Mouse (Mus musculus) MEL (cell line): Measurements from ENCODE around the gene Usp40. TPM values are rescaled to one million over a fixed set of nuclear protein-coding genes. Genes with fewer than 3 reads are reported as not detected.

Experiments used
- DNase-seq: peaks from one replicate; pipeline ENCODE4 v3.0.0; 2011; ENCODE audit warnings: low read depth, low spot score
- H3K27ac ChIP-seq: 2 replicates; pipeline ENCODE4 v1.5.1; 2012; ENCODE audit warnings: low read depth, mild to moderate bottlenecking, control low read depth, low read length, moderate library complexity; ENCODE audit not compliant: control insufficient read depth
- H3K27me3 ChIP-seq, 2 experiments: fragments of 150-350 bp in 1 of 2; sonication (generic) in 1 of 2; 2 replicates each; pipeline ENCODE4 v1.6.1; 2012; ENCODE audit warnings: low read length in 2 of 2, mild to moderate bottlenecking in 2 of 2, improper control_type of control experiment in 1 of 2, moderate library complexity in 1 of 2; ENCODE audit not compliant: insufficient read depth in 2 of 2, control insufficient read depth in 1 of 2
- H3K36me3 ChIP-seq, 2 experiments: 2 replicates each; pipeline ENCODE4 v1.6.1; 2012 to 2014; ENCODE audit warnings: low read length in 2 of 2, improper control_type of control experiment in 1 of 2, inconsistent platforms in 1 of 2, mild to moderate bottlenecking in 1 of 2; ENCODE audit not compliant: insufficient read depth in 2 of 2, control insufficient read depth in 1 of 2
- H3K4me1 ChIP-seq, 2 experiments: fragments of 150-350 bp in 1 of 2; sonication (generic) in 1 of 2; 2 replicates each; pipeline ENCODE4 v1.6.1; 2012; ENCODE audit warnings: low read length in 2 of 2, improper control_type of control experiment in 1 of 2, mild to moderate bottlenecking in 1 of 2; ENCODE audit not compliant: insufficient read depth in 2 of 2, control insufficient read depth in 1 of 2
- H3K4me3 ChIP-seq, 2 experiments: fragments of 150-350 bp in 1 of 2; sonication (generic) in 1 of 2; 2 replicates each; pipeline ENCODE4 v1.5.1; 2012; ENCODE audit warnings: low read depth in 2 of 2, low read length in 2 of 2, mild to moderate bottlenecking in 2 of 2, moderate library complexity in 2 of 2, control low read depth in 1 of 2, improper control_type of control experiment in 1 of 2; ENCODE audit not compliant: control insufficient read depth in 1 of 2, insufficient read depth in 1 of 2
- H3K79me2 ChIP-seq: 2 replicates; pipeline ENCODE4 v1.6.1; 2012; ENCODE audit warnings: mild to moderate bottlenecking, low read length, moderate library complexity; ENCODE audit not compliant: control insufficient read depth, poor library complexity, insufficient read depth
- H3K9ac ChIP-seq: 2 replicates; pipeline ENCODE4 v1.6.1; 2012; ENCODE audit warnings: low read depth, mild to moderate bottlenecking, control low read depth, low read length, moderate library complexity; ENCODE audit not compliant: control insufficient read depth, poor library complexity, severe bottlenecking
- H3K9me3 ChIP-seq: fragments of 150-350 bp; sonication (generic); replicated peaks from 2 replicates; pipeline ENCODE4 v1.6.1; 2012; ENCODE audit warnings: mild to moderate bottlenecking, low read length, improper control_type of control experiment, moderate library complexity; ENCODE audit not compliant: insufficient read depth
- CHD1 ChIP-seq: IDR thresholded peaks from 2 replicates; pipeline ENCODE4 v1.6.1; 2012; ENCODE audit warnings: low read depth, mild to moderate bottlenecking, inconsistent platforms, low read length, improper control_type of control experiment
- CHD2 ChIP-seq: IDR thresholded peaks from 2 replicates; pipeline ENCODE4 v1.6.1; 2011; ENCODE audit warnings: low read length, improper control_type of control experiment
- CTCF ChIP-seq, 3 experiments: IDR thresholded peaks in 2 of 3; conservative IDR thresholded peaks in 1 of 3; 2 replicates each; pipeline ENCODE4 v1.5.1; 2011 to 2012; ENCODE audit warnings: low read length in 3 of 3, low read depth in 2 of 3, mild to moderate bottlenecking in 2 of 3, improper control_type of control experiment in 1 of 3, inconsistent platforms in 1 of 3, mixed read lengths in 1 of 3, moderate library complexity in 1 of 3; ENCODE audit not compliant: control insufficient read depth in 1 of 3, insufficient read depth in 1 of 3, poor library complexity in 1 of 3, severe bottlenecking in 1 of 3
- E2F4 ChIP-seq: IDR thresholded peaks from 2 replicates; pipeline ENCODE4 v1.6.1; 2011; ENCODE audit warnings: low read depth, low read length, improper control_type of control experiment, borderline replicate concordance
- ELF1 ChIP-seq: IDR thresholded peaks from 2 replicates; pipeline ENCODE4 v1.6.1; 2014; ENCODE audit warnings: low read depth, mild to moderate bottlenecking, inconsistent platforms, low read length, improper control_type of control experiment, moderate library complexity
- ETS1 ChIP-seq: IDR thresholded peaks from 2 replicates; pipeline ENCODE4 v1.6.1; 2012; ENCODE audit warnings: low read depth, mild to moderate bottlenecking, inconsistent platforms, low read length, improper control_type of control experiment, moderate library complexity
- GABPA ChIP-seq: IDR thresholded peaks from 2 replicates; pipeline ENCODE4 v1.6.1; 2012; ENCODE audit warnings: low read depth, mild to moderate bottlenecking, inconsistent platforms, low read length, improper control_type of control experiment, moderate library complexity
- GATA1 ChIP-seq: IDR thresholded peaks from 2 replicates; pipeline ENCODE4 v1.6.1; 2011; ENCODE audit warnings: low read depth, low read length, improper control_type of control experiment
- JUND ChIP-seq: IDR thresholded peaks from 2 replicates; pipeline ENCODE4 v1.6.1; 2011; ENCODE audit warnings: low read depth, mild to moderate bottlenecking, improper control_type of control experiment, low read length
- KAT2A ChIP-seq: conservative IDR thresholded peaks from 2 replicates; pipeline ENCODE4 v1.6.1; 2012; ENCODE audit warnings: low read depth, low read length, improper control_type of control experiment, inconsistent platforms
- MAFK ChIP-seq: IDR thresholded peaks from 2 replicates; pipeline ENCODE4 v1.6.1; 2011; ENCODE audit warnings: low read depth, mild to moderate bottlenecking, low read length, improper control_type of control experiment, borderline replicate concordance
- MAX ChIP-seq: IDR thresholded peaks from 2 replicates; pipeline ENCODE4 v1.6.1; 2011; ENCODE audit warnings: low read length, improper control_type of control experiment
- MAZ ChIP-seq: IDR thresholded peaks from 2 replicates; pipeline ENCODE4 v1.6.1; 2012; ENCODE audit warnings: low read depth, mild to moderate bottlenecking, inconsistent platforms, low read length, improper control_type of control experiment
- MEF2A ChIP-seq: IDR thresholded peaks from 2 replicates; pipeline ENCODE4 v1.6.1; 2014; ENCODE audit warnings: low read depth, mild to moderate bottlenecking, inconsistent platforms, low read length, improper control_type of control experiment; ENCODE audit not compliant: poor library complexity, insufficient replicate concordance, severe bottlenecking; ENCODE audit errors: extremely low read depth
- MXI1 ChIP-seq: IDR thresholded peaks from 2 replicates; pipeline ENCODE4 v1.6.1; 2011; ENCODE audit warnings: mild to moderate bottlenecking, low read depth, low read length, improper control_type of control experiment
- MYB ChIP-seq: IDR thresholded peaks from 2 replicates; pipeline ENCODE4 v1.6.1; 2011; ENCODE audit warnings: mild to moderate bottlenecking, low read depth, low read length, improper control_type of control experiment
- MYC ChIP-seq: IDR thresholded peaks from 2 replicates; pipeline ENCODE4 v1.6.1; 2011; ENCODE audit warnings: low read depth, mild to moderate bottlenecking, low read length, improper control_type of control experiment, moderate library complexity
- NELFE ChIP-seq: IDR thresholded peaks from 2 replicates; pipeline ENCODE4 v1.6.1; 2011; ENCODE audit warnings: low read depth, low read length, improper control_type of control experiment
- POLR2A ChIP-seq, 2 experiments: IDR thresholded peaks; 2 replicates each; pipeline ENCODE4 v1.6.1; 2011 to 2012; ENCODE audit warnings: low read length in 2 of 2, mild to moderate bottlenecking in 2 of 2, control low read depth in 1 of 2, improper control_type of control experiment in 1 of 2, low read depth in 1 of 2, moderate library complexity in 1 of 2; ENCODE audit not compliant: control insufficient read depth in 1 of 2, insufficient read depth in 1 of 2, poor library complexity in 1 of 2
- POLR2AphosphoS5 ChIP-seq: IDR thresholded peaks from 2 replicates; pipeline ENCODE4 v1.6.1; 2012; ENCODE audit warnings: low read depth, borderline replicate concordance, mild to moderate bottlenecking, inconsistent platforms, low read length, moderate library complexity, mixed read lengths
- RAD21 ChIP-seq: IDR thresholded peaks from 2 replicates; pipeline ENCODE4 v1.6.1; 2011; ENCODE audit warnings: mild to moderate bottlenecking, low read depth, low read length, improper control_type of control experiment
- SIN3A ChIP-seq: IDR thresholded peaks from 2 replicates; pipeline ENCODE4 v1.6.1; 2012; ENCODE audit warnings: low read length, improper control_type of control experiment, inconsistent platforms
- TAL1 ChIP-seq: IDR thresholded peaks from 2 replicates; pipeline ENCODE4 v1.6.1; 2012; ENCODE audit warnings: mild to moderate bottlenecking, inconsistent platforms, low read length, moderate library complexity, mixed read lengths
- TBP ChIP-seq: IDR thresholded peaks from 2 replicates; pipeline ENCODE4 v1.8.0; 2011; ENCODE audit warnings: low read depth, low read length, improper control_type of control experiment
- TCF12 ChIP-seq: IDR thresholded peaks from 2 replicates; pipeline ENCODE4 v1.6.1; 2014; ENCODE audit warnings: low read depth, mild to moderate bottlenecking, inconsistent platforms, low read length, improper control_type of control experiment, moderate library complexity
- USF2 ChIP-seq, 2 experiments: IDR thresholded peaks; 2 replicates each; pipeline ENCODE4 v1.6.1; 2011 to 2012; ENCODE audit warnings: improper control_type of control experiment in 2 of 2, low read length in 2 of 2, borderline replicate concordance in 1 of 2, inconsistent platforms in 1 of 2, low read depth in 1 of 2, mild to moderate bottlenecking in 1 of 2; ENCODE audit not compliant: insufficient read depth in 1 of 2
- ZKSCAN1 ChIP-seq: IDR thresholded peaks from 2 replicates; pipeline ENCODE4 v1.6.1; 2012; ENCODE audit warnings: low read depth, mild to moderate bottlenecking, inconsistent platforms, low read length, improper control_type of control experiment, moderate library complexity
- ZMIZ1 ChIP-seq: IDR thresholded peaks from 2 replicates; pipeline ENCODE4 v1.6.1; 2012; ENCODE audit warnings: low read depth, mild to moderate bottlenecking, inconsistent platforms, low read length, improper control_type of control experiment, moderate library complexity
- ZNF384 ChIP-seq: IDR thresholded peaks from 2 replicates; pipeline ENCODE4 v1.6.1; 2012; ENCODE audit warnings: low read depth, mild to moderate bottlenecking, inconsistent platforms, low read length, improper control_type of control experiment
- polyA plus RNA-seq, 2 experiments: library from polyadenylated mRNA; stranded (reverse) in 1 of 2; unstranded in 1 of 2; fragments of >175 nt in 1 of 2; fragments of >200 nt in 1 of 2; gene quantifications; 2 replicates each; pipeline versions ENCODE4 v1.2.1 to v1.2.4; 2012; ENCODE audit warnings: low replicate concordance in 2 of 2, low read depth in 1 of 2; ENCODE audit not compliant: insufficient read length in 2 of 2, insufficient read depth in 1 of 2, missing spikeins in 1 of 2
- total RNA-seq: library from RNA; depleted of rRNA; stranded (reverse); fragments of 300-350 nt; gene quantifications from 2 replicates; pipeline ENCODE4 v1.2.3, GENCODE M21; 2012

Usp40 gene
- total and polyA plus RNA-seq, 3 experiments = 8.9 to 10.1 TPM; not detected in 1

DNA sequence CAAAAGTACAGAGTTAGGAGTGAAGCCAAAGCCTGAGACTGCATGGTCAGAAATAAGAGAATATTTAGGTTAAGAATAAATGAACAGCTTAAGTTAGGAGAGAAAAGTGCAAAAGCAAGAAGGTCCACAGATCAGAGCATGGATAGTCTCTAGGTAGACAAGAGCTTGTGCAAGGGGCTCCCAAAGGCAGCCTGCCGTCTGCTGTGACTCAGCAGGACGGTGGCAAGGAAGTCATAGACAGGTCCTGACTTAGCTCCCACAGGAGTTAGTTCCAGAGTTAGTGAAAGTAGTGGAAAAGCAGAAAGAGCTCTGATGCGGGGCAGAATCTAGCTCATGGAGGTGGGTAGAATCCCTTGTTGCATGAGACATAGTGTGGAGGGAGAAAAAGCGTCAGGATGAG, 38.0 kb downstream of the Usp40 start:
- no peaks in the 10 kb centered on the region for H3K79me2 ChIP-seq
- TF ChIP-seq ZNF384 (no peak), ETS1 (no peak)
- TF ChIP-seq, all 39 proteins: peak for 0
- Histone ChIP-seq H3K27me3 (no peaks in the 10 kb centered on the region), H3K9me3 (no peaks in the 10 kb centered on the region), H3K4me1 (no peaks in the 10 kb centered on the region), H3K27ac (no peak overlapping the region), H3K36me3 (peaks cover 0 to 6% of the 10 kb centered on the region in 2 experiments; a peak in 2 of 4 replicates), H3K4me3 (no peak overlapping the region), H3K9ac (no peak overlapping the region)
- DNase-seq = no peak

DNA sequence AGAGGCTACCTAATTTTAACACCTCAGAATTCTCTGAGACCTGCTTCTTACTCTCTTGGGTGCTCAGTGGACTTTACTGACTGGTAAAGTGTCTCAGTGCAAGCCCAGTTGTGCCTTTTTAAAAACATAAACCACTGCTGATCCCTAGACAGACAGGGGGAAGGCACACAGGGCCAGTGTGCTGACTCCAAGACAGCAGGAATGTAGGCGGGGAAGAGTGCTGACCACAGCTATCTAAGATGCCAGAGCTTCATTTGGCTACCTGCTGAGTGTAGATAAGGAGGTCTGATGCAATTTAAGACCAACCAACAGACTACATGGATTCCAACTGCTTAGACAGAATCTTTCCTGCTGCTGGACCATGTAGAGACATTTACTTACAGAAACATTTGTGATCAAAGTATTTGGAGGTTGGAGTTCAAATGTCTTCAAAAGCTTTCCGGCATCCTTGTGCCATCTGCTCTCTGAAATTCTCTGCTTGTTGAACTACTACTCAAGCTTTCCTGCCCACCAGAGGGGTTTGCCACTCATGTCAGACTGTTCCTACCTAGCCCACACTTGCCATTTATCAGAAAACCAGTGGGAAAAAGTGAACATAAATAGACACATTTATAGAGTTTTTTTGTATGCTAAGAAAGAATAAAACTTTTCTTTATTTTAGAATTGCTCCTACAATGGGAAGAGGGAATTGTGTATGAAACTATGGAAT, 46.7 kb downstream of the Usp40 start:
- Histone ChIP-seq H3K27me3 (no peaks in the 10 kb centered on the region), H3K9me3 (no peaks in the 10 kb centered on the region), H3K4me1 (peaks cover 21 to 31% of the 10 kb centered on the region in 2 experiments), H3K27ac (peak overlapping the region; percentile 100), H3K4me3 (peak overlapping the region in 1 of 2 experiments; percentile 13; a peak in 1 of 4 replicates), H3K9ac (peak overlapping the region; percentile 77), H3K79me2 (peaks cover 2% of the 10 kb centered on the region; the same call in 1 of the 2 replicates), H3K36me3 (peaks cover 3 to 42% of the 10 kb centered on the region in 2 experiments)
- DNase-seq = peak; percentile 96
- TF ChIP-seq TCF12 = peak; percentile 100
- TF ChIP-seq ETS1 = peak; percentile 96
- TF ChIP-seq KAT2A = no peak; the same call in 1 of the 2 replicates
- peak; percentile 100 for TF ChIP-seq GATA1
- TF ChIP-seq MXI1 = peak; percentile 47; the same call in 1 of the 2 replicates
- TF ChIP-seq JUND = no peak; the same call in 1 of the 2 replicates
- peak; percentile 38; the same call in 1 of the 2 replicates for TF ChIP-seq MEF2A
- no peak for TF ChIP-seq ELF1
- no peak; the same call in none of the 2 replicates for TF ChIP-seq TBP
- peak; percentile 91 for TF ChIP-seq MYB
- TF ChIP-seq CTCF (IDR thresholded peaks at IDR 0.05 in 2 of 3, conservative IDR thresholded peaks at IDR 0.05 in 1 of 3; ENCODE audit: control insufficient read depth in 1 of 3, insufficient read depth in 1 of 3, low read depth in 2 of 3, low read length in 3 of 3, poor library complexity in 1 of 3, severe bottlenecking in 1 of 3) = no peak
- no peak for TF ChIP-seq USF2 (IDR thresholded peaks at IDR 0.05; ENCODE audit: borderline replicate concordance in 1 of 2, insufficient read depth in 1 of 2, low read depth in 1 of 2, low read length in 2 of 2)
- TF ChIP-seq MYC = peak; percentile 82; the same call in 1 of the 2 replicates
- TF ChIP-seq ZMIZ1 = peak; percentile 64; the same call in 1 of the 2 replicates
- TF ChIP-seq MAX = peak; percentile 29; the same call in 1 of the 2 replicates
- 0 out of 2 replicates have a peak, but pooled peaks have one; percentile 15 for TF ChIP-seq POLR2AphosphoS5
- TF ChIP-seq TAL1 = peak; percentile 100
- no peak for TF ChIP-seq RAD21
- TF ChIP-seq CHD1 = no peak
- no peak for TF ChIP-seq CHD2
- no peak for TF ChIP-seq GABPA
- TF ChIP-seq MAZ = 0 out of 2 replicates have a peak, but pooled peaks have one; percentile 42
- TF ChIP-seq NELFE = 0 out of 2 replicates have a peak, but pooled peaks have one; percentile 26
- TF ChIP-seq POLR2A (IDR thresholded peaks at IDR 0.05; ENCODE audit: control insufficient read depth in 1 of 2, insufficient read depth in 1 of 2, low read depth in 1 of 2, low read length in 2 of 2, poor library complexity in 1 of 2) = peak; percentile 3 to 50; a peak in 2 of 4 replicates
- peak; percentile 33 for TF ChIP-seq MAFK
- no peak for TF ChIP-seq E2F4
- TF ChIP-seq SIN3A = peak; percentile 89
- no peak for TF ChIP-seq ZKSCAN1
